Mouse (Mus musculus): ENCODE results near the gene Zfp934. TPM values are rescaled to one million over a fixed set of nuclear protein-coding genes. Genes with fewer than 3 reads are reported as not detected.

Zfp934 gene
- polyA plus RNA-seq (2014; fragmentation: Illumina TruSeq; extraction: RNeasy Lipid Tissue Mini Kit (QIAGEN cat#74804); ENCODE audit: low read depth, low replicate concordance): 6.3 TPM

GRCm38 (mm10) chr13:62571099-62571498, at the start of gene Zfp934:
TSS of gene Zfp934 (minus strand) at chr13:62571199.

DNA sequence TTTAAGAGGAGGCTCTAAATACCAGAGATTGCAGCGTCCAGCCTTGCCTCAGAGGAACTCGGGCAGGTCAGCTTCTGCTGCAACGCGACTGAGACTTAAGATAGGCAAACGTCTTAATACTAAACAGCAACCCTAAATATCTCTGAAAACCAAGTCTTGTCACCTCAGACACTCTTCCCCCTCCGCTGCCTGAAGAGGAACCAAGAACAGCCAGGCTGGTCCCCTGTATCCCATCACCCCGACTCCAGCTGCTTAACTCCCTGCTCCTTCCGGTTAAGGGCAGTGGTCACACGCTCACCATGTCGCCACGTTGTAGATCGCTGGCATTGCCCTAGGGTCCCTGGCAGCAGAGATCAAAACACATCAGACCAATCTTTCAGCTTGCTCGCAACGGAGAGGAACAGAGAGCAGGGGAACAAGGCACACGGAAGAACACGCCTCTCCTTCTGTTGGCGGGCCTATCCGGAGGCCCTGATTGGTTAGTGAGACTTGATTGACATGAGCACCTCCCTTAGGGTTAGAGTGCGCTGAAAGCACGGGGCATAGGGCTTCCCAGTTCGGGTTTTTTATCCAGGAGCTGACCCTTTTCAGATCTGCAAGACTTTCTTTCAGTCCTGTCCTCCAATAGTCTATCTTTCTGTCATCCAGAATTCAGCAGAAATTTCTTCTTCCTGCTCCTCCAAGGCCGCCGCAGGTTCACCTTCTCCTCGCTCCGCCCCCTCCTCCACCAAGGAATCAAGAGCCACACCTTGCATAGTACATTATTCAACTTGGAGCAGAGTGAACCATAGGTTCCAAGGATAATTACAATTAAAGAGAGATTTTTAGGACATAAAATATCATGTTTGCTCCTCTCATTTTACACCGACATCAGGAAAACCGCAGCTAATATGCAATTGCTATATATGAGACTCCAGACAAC, 12.5 kb downstream of the Zfp934 start, which contains the start of gene Zfp935:
TSS of gene Zfp935 (minus strand) at position 323 of the 922 bp plus-strand sequence.

DNA sequence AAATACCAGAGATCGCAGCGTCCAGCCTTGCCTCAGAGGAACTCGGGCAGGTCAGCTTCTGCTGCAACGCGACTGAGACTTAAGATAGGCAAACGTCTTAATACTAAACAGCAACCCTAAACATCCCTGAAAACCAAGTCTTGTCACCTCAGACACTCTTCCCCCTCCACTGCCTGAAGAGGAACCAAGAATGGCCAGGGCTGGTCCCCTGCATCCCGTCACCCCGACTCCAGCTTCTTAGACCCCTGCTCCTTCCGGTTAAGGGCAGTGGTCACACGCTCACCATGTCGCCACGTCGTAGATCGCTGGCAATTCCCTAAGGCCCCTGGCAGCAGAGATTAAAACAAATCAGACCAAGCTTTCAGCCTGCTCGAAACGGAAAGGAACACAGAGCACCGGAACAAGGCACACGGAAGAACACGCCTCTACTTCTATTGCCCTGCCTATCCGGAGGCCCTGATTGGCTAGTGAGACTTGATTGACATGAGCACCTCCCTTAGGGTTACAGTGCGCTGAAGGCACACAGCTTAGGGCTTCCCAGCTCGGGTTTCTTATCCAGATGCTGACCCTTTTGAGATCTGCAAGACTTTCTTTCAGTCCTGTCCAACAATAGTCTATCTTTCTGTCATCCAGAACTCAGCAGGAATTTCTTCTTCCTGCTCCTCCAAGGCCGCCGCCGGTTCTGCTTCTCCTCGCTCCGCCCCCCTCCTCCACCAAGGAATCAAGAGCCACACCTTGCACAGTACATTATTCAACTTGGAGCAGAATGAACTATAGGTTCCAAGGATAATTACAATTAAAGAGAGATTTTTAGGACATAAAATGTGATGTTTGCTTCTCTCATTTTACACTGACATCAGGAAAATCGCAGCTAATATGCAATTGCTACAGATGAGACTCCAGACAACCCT, 104.3 kb downstream of the Zfp934 start, which contains the start of gene Gm49359:
TSS of gene Gm49359 (minus strand) at position 409 of the 911 bp plus-strand sequence.

Other genes with a start within 250 kb of the Zfp934 start
- 1.4 TPM for gene Gm3604, start 188.0 kb downstream of the Zfp934 start, polyA plus RNA-seq (2014; fragmentation: Illumina TruSeq; extraction: RNeasy Lipid Tissue Mini Kit (QIAGEN cat#74804); ENCODE audit: low read depth, low replicate concordance)
- gene Gm49359, start 104.4 kb downstream of the Zfp934 start, polyA plus RNA-seq (2014; fragmentation: Illumina TruSeq; extraction: RNeasy Lipid Tissue Mini Kit (QIAGEN cat#74804); ENCODE audit: low read depth, low replicate concordance): 5.9 TPM
- gene Zfp935, start 12.7 kb downstream of the Zfp934 start, polyA plus RNA-seq (2014; fragmentation: Illumina TruSeq; extraction: RNeasy Lipid Tissue Mini Kit (QIAGEN cat#74804); ENCODE audit: low read depth, low replicate concordance): not detected
- gene 6720489N17Rik, start 53.0 kb upstream of the Zfp934 start, polyA plus RNA-seq (2014; fragmentation: Illumina TruSeq; extraction: RNeasy Lipid Tissue Mini Kit (QIAGEN cat#74804); ENCODE audit: low read depth, low replicate concordance): 1.1 TPM
- 5.0 TPM for gene Platr25, start 189.5 kb upstream of the Zfp934 start, polyA plus RNA-seq (2014; fragmentation: Illumina TruSeq; extraction: RNeasy Lipid Tissue Mini Kit (QIAGEN cat#74804); ENCODE audit: low read depth, low replicate concordance)
- gene Gm5141, start 214.6 kb upstream of the Zfp934 start, polyA plus RNA-seq (2014; fragmentation: Illumina TruSeq; extraction: RNeasy Lipid Tissue Mini Kit (QIAGEN cat#74804); ENCODE audit: low read depth, low replicate concordance): 1.3 TPM

All from heart, adult 10 weeks (tissue).